Mouse (Mus musculus): ENCODE measurements at regions not wholly inside any gene's neighbourhood (a gene's known extent, or its start where the extent isn't known, plus 50 kb on each side); places are given as distances from the start of the nearest gene placed in this dataset.

GRCm38 (mm10) chr15:85668871-85669651, 65.7 kb upstream of the Ppara start:
- TF ChIP-seq EP300 (IDR thresholded peaks at IDR 0.05; ENCODE audit: low read depth) (no peak), CTCF (IDR thresholded peaks at IDR 0.05; ENCODE audit: low read depth) (no peak)

Data from liver, embryonic 14.5 days (tissue).